Mouse (Mus musculus): Measurements from ENCODE around the gene E430018J23Rik.
"Not testable (repeated sequence)": the region's sequence is repeated elsewhere in the genome, so short reads cannot be mapped to it uniquely, and the experiment has no call there.

E430018J23Rik gene

DNA sequence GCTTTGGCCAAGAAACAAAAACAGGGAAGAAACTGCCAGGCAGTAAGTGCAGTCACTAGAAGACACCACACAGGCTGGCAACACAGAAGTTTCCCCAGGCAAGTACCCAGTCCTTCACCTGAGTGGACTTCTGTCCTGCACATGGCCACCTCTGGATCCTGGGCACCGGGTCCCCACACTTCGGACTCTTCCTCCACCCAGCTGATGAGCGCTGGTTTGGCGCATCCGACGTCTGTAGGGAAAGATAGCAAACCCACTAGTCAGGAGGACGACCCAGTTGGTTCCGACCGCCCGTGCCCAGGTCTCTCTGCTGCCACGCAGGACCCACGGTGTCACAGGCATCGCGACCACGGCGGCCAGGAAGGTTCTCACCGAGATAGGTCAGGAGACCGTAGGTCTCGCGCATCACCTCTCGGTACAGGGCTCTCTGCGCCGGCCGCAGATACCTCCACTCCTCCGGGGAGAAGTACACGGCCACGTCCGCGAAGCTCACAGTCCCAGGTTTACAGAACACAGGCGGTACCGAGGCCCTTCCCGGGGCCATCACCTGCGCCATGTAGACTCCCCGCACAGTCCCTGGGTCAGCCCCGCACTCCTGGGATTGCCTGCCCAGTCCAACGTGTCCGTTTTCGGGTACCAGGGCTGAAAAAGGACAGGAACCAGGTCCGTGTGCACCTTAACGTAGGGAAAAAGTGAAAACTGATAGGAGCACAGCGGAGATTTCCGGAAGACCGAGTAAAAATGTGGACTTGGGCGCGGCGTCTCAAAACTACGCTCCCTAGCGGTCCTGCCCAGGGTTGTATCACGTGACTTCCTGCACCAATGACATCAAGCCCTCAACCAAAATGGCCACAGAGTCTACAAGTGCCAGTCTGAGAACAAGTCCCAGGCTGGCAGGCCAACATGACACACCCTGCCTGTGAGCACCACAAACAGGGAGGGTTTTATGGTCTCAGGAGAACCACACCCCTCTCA, 17.9 kb downstream of the E430018J23Rik start, which contains the start of gene Zfp747:
Gene Zfp747 (minus strand): TSS at position 780 of the 975 bp plus-strand sequence.
- DNase-seq: peak; percentile 95

DNA sequence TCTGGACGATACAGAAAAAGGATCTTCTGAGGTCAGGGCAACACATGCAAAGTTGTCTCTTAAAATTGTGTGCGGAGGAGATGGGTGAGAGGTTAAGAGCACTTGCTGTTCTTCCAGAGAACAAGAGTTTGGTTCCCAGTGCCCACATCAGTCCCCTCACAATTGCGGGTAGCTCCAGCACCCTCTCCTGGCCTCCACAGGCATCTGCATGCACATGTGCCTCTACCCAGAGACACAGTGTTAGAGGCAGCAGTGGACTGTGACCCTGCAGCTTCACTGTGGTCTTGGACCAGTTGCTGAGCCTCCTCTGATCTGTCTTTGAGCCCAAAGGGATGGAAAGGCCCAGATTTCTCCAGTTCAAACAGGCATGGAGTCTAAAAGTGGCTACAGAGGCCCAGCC, 21.6 kb downstream of the E430018J23Rik start:
- not testable (repeated sequence) for DNase-seq

DNA sequence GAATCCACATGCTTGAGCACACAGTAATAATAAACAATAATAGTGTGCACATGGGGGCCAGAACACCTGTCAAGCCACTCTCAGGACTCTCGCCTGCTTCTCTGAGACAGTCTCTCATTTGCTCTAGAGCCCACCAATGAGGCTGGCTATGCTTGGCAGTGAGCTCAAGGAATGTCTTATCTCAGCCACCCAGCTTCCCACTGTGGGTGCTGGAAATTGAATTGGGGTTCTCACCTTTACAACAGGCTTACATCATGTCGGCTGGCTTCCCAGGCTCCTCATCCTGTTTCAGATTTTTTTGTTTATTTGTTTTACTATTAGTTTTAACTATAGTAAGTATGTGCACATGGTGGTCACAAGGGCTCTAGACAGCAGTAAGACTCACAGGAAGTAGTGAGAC, 22.2 kb downstream of the E430018J23Rik start:
- no peak for DNase-seq

DNA sequence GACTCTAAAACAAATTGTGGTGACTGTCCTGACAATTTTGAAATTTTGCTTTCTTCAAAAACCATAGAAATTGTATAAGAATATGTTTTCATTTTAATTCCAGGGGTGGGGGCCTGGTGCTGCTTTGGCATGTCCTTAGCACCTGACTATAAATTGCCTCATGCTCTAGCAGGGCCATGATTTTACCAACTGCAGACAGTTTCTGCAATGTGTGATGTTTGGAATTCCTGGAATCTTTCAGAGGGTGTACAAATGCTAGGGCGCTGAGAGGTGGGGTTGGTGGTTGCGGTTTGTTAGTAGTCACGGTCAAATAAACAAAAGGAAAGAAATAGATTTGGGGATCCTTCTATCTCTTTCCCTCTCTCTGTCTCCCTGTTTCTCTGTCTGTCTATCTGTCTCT, 27.2 kb downstream of the E430018J23Rik start:
- DNase-seq: no peak

DNA sequence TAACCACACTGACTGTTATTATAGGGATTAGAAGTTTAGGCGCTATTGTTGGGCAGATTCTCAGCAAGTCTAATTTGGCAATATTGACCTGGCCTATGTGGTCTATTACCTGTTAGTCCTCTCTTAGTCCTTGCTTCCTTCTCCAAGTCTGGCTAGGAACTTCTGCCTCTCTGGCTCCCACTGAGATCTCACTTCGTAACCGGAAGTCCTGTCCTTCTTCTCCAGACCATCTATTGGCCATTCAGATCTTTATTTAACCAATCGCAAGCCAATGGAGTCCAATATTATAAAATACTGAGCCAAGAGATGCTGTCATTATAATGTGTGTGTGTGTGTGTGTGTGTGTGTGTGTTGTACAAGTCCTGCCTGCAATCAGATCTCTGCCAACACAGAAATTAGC, 29.3 kb downstream of the E430018J23Rik start:
- no peak for DNase-seq

DNA sequence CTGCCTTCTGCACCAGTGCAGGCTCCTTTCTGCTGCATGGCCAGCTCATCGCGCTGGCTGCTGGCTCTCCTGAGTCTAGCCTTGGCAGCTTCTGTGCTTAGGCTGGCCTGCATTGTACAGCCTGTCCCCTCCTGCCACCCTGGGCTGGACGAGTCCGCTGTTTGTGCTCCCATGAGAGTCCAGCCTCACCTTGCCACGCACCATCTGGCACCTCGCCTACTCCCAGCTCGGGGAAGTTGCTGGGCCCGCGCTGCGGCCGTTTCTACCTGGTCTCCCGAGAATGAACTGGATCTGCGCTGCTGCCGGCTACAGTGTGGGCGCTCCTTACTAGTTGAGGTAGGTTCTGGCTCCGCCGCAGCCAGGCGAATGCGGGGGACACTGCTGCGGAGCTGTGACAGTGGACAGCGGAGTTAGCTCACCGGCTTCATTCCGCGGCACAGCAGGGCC, 29.9 kb downstream of the E430018J23Rik start:
- DNase-seq: peak; percentile 56

DNA sequence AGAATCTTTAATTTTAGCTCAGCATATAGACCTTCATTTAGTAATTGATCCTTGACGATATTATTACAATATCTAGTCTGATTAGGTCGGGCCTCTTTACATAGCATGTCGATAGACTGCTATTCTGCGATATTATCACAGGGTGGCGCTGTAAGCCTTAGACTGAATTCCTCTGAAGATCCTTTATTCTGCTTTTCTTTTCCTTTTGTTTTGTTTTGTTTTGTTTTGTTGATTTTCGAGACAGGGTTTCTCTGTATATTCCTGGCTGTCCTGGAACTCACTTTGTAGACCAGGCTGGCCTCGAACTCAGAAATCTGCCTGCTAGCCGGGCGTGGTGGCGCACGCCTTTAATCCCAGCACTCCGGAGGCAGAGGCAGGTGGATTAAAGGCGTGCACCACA, 31.0 kb downstream of the E430018J23Rik start:
- DNase-seq: peak; percentile 75

DNA sequence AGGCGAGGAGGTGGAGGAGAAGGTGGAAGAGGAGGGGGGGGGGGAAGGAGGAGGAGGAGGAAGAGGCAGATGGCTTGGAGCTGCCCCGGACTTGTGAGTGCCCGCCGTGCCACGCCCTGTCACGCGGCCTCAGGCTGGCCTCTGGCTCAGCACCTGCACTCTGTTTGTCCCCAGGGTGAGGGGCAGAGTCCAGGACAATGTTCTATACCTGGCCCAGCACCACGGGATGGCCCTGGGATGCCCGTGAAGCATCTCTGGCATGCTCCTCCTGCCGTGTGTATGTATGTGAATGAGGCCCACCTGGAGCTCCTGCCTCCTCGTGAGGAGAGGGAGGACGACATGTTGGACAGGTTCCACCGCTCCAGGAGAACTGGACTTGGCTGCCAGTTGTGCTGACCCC, 32.0 kb downstream of the E430018J23Rik start:
- DNase-seq: no peak

DNA sequence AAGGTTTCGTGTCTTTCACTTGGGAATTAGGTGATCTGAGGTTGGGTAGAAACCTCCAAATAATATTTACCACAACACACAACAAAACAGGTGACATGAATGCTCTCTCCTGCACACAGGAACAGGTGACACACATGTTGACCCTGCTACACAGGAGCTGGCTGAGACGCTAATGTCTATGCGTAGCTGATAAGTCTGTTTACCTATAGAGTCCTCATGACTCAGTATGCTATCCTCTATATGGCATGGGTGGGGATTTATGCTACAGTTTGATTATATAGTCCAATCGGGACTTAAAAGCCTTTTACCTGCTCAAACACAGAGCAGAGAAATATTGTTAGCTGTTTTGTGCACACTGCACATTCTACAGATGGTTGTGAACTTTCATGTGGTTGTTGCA, 33.2 kb downstream of the E430018J23Rik start:
- DNase-seq: no peak

DNA sequence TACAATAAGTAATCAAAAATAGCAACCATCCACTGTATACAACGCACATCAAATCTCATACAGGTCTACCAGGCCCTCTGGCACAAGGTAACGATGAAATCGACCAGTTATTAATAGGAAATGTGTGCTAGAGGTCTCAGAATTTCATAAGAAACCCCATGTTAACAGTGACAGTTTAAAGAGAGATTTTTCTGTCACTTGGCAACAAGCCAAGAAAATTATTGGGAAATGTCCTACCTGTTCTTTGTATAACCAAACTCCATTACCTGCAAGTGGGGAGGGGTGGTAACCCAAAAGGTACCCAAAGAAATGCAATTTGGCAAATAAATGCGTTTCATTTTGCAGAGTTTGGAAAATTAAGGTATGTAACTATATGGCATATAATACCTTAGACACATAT, 35.0 kb downstream of the E430018J23Rik start:
- DNase-seq: no peak

DNA sequence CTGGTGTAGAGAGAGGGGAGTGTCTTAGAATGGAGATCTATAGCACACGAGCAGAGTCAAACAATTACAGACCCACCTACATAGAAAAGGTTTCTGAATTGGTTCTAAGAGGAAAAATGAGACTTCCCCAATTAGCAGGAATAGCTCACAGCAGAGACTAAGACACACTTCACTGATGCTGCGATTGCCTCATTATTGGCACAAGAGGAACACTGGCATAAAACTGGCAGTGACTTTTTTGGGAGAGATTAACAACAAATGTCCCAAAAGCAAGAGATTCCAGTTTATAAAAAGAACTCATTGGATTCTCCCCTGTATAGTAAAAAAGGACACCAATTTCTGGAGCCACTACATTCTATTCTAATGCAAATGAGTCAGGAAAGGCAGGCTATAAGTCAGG, 35.6 kb downstream of the E430018J23Rik start:
- no peak for DNase-seq

DNA sequence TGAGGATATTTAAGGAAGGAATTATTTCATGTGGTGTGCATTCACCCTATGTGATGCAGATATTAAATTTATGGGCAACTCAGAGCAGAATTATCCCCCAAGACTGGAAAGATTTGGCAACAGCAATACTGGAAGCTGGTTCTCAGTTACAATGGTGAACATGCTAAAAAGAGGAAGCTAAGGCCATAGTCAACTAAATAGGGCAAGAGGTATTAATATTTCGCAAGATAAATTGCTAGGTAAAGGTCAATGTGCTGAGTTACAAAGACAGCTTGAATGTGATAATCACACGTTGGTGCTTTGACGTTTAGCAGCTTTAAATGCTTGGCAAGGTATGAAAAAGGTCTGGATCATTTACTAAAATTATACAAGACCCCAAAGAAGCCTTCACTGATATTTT, 37.6 kb downstream of the E430018J23Rik start:
- DNase-seq: no peak

DNA sequence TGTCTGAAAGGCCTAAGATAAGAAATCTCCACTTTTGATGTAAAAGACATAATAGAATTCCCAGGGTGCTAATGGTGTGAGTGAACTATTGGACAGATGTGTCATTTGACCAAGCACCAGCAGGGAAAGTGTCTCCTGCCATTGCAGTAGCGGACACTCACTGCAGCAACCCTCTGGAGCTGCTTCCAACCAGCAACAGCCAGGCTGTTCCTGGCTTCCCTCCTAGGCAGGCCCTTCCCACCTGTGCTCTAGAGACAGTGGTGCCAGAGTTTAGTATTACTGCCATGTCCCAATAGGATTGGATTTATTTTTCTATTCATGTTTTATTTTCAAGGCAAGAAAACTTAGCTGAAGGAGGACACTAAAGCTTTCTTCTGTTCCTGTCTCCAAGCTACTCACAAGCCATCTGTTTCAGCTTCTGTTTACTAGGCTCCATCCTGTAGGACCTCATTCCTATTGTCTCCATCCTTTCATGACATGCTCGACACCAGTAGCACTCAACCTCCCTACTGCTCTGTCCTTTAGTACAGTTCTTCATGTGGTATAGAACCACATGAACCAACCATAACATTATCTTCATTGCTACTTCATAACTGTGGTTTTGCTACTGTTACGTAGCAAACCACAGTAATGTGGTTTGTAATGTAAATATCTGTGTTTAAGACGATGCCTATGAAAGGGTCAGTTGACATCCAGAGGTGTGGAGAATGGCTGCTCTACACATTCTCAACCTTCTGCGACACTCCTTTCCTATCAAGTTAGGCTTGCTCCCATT, 42.0 kb downstream of the E430018J23Rik start:
- no peak for DNase-seq

DNA sequence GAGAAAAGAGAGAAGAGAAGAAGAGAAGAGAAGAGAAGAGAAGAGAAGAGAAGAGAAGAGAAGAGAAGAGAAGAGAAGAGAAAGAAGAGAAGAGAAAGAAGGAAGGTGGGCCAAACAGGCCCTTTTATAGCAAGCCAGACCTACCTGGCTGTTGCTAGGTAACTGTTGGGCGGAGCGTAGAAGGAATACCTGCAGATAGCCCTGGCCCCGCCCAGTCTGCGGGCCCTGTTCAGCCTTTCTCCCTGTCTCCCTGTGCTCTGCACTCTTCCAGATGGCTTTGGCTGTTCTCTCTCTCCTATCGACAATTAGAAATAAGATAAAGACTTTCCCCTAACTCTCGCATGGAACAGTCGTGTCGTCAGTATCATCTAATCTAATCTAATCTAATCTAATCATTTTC, 46.8 kb downstream of the E430018J23Rik start:
- DNase-seq: peak; percentile 26

DNA sequence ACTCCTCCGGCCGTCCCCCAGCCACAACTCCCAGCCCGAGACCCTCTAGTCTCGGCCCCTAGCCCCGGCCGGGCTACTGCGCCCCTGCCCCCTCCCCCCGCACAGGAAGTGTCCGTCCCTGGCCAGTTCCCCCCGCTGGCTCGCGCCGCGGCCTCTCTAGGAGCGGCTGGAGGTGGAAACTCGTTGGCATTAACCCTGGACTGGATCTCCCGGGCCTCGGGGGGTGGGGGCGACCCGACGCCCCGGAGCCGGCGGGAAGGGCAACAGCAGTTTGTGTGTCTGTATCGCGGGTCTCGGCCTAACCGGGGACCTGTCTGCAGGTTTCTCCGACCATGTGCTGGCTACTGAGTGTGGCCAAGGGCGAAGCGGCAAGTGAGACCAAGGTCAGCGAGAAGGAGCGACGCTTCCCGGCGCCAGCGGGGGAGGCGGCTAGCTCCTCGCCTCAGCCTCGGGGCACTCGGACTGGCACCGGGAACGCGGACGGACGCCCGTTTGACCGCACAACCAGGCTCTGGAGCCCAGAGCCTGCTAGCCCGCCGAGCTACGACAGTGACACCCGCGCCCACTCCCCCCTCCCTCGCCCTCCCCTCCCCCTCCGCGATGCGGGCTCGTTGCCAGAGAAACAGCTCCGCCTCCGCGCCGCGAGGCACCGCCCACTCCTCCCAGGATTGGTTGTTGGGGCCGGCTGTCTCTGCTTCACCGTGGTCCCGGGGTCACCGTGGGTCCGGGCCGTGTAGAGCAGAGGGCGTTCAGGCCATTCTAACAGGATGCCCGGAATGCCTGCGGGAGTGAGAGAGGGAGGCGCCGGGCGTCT, 47.7 kb downstream of the E430018J23Rik start, which contains the start of gene Zfp768:
Gene Zfp768 (minus strand): TSS at position 78 of the 814 bp plus-strand sequence.
- peak; percentile 97 for DNase-seq

DNA sequence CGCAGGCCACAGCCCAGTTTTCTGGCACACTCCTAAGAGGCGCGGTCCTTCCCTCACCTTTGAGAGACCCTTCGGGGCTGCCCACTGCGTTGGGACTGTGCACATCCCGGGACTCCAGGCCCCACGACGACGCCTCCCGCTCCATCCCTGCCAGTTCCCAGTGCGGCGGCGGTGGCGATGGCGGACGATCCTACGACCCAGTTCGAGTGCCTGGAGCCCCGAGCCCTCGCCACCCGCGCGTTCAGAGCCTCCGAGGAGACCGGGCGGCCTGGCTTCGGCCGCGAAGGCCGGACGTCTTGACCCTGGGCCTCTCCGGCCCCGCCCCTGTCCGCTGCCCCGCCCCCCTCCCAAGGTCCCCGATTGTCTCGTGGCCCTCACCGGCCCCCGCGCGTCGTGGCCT, 48.3 kb downstream of the E430018J23Rik start:
- DNase-seq: no peak

DNA sequence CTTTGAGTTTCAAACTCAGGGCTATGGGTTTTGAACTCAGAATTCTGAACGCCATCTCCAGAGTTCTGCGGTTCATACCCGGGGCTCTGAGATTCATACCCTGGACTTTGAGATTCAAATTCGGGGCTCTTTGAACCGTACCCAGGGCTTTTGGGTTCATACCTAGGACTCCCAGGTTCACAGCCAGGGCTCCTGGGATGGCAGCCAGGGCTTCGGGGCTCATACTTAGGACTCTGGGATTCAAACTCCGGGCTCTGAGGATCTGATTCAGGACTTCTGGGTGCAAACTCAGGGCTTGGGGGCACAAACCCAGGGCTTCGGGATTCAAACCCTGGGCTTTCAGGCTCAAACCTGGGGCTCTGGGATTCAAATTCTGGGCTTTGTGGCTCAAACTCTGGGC, 49.1 kb downstream of the E430018J23Rik start:
- no peak for DNase-seq

DNA sequence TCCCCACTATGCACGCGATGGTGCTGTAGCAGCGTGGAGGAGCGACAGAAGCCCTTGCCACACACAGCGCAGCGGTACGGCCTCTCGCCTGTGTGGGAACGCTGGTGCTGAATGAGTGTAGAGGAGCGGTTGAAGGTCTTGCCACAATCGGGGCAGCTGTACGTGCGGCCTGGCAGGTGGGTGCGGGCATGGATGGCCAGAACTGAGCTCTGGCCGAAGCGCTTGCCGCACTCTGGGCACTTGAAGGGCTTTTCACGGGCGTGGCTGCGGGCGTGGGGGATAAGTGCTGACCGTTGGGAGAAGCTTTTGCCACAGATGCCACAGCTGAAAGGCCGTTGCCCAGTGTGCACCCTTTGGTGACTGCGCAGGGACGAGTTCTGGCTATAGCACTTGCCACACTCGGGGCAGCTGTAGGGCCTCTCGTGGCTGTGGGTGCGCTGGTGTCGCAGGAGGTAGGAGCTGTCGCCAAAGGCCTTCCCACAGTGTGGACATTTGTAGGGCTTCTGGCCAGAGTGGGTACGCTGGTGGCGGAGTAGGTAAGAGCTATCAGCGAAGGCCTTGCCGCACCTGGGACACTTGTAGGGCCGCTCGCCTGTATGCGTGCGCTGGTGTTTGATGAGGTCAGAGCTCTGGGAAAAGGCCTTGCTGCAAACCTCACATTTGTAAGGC, 49.9 kb downstream of the E430018J23Rik start:
- DNase-seq: no peak

DNA sequence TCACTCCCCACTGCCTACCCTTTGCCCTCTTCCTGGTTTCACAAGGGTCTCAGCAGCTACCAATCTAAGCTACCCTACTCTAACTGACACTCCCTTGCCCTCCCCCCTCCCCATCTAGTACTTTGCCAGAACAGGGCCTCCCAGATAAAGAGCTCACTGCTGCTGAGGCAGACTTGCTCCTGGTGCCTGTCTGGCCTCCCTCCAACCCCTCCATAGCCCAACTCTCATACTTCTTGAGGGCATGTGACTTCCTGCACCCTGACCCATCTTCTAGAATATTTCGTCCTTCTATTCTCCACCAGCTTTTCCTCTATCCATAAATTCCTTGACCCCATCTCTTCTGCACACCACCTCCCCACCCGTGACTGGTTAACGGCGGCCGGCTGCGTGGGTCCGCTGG, 50.5 kb downstream of the E430018J23Rik start:
- no peak for DNase-seq

DNA sequence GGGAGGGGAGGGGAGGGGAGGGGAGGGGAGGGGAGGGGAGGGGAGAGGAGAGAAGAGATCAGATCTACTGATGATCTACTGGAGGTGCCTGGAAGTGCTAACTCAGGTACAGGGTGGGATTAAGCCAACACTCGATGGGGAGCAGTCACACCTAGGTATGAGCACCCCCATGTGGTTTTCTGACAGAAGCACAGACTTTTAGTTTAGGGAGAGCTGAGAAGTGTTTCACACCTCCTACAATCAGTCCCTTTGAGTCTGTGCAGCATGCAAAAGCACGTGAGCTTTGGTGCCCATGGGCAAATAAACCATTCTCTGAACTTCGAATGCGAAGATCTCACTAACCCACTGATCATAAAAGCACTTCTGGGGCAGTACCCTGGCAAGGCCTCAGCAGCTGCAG, 51.1 kb downstream of the E430018J23Rik start:
- DNase-seq: no peak

DNA sequence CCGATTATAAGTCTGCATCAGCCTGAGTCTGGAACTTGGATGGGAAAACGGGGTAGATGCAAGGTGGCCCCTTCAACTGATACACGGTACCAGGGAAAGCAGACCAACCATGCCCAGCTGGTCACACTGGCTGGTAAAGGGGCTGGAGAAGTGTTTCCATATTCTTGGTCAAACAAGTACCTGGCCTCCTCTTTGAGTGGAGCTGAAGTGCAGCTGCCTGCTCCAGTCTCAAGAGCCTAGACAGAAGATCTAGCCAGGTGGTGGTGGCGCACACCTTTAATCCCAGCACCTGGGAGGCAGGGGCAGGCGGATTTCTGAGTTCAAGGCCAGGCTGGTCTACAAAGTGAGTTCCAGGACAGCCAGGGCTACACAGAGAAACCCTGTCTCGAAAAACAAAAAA, 51.6 kb downstream of the E430018J23Rik start:
- DNase-seq: not testable (repeated sequence)

DNA sequence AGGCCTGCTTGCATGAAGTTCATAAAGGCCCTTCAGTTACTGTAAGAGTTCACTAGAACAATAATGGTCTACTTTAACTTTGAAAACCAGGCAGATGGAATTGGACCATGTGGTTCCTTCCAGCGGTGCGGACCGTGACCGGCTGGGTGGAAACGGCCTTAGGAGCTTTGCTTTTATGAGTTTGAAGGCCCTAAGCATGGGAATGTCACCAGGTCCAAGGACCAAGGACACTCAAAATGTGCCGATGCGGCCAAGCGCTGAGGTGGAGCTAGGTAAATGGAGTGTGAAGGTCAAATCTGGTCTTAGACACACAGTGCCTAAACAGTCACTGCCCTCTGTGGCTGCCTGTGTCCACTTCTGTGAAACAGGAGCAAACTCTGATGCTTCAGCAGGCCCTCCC, 52.1 kb downstream of the E430018J23Rik start:
- DNase-seq: no peak

Measured in embryo, embryonic 11 days (tissue).